Mouse (Mus musculus) embryonic fibroblast, embryonic 13.5 days (primary cell): ENCODE data around the gene Ckb.

Source experiments
- CTCF ChIP-seq: IDR thresholded peaks from 2 replicates; pipeline ENCODE4 v1.5.1; 2011; ENCODE audit warnings: mild to moderate bottlenecking, control low read depth, low read length, moderate library complexity, borderline replicate concordance; ENCODE audit not compliant: insufficient read depth
- POLR2A ChIP-seq: IDR thresholded peaks from 2 replicates; pipeline ENCODE4 v1.6.1; 2011; ENCODE audit warnings: low read depth, mild to moderate bottlenecking, control low read depth, low read length, moderate library complexity

DNA sequence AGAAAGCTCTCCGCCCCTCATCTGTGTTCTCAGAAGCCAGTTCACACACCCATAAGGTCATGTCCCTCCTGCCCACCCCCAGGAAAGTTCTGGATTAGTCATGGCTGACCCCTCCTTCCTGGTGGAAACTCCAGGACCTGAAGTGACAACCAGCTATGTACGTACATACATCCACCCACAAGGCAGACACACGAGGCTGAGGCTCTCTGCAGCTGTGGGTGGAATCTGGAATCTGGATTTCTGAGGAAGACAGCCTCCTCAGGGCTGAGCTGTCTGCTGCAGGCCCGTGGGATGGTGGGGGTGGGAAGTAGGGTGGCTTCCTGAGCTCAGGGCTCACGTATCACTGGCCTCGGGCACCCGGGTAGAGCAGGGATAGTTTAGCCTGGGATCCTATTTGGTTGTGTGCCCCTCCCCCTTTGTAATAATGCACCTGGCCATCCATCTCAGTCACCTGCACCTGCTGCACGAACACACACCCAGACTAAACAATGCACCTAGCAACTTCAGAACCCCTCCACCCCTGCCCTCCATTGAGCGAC, 28.9 kb upstream of the Ckb start:
- no peak for TF ChIP-seq POLR2A
- no peak for TF ChIP-seq CTCF
